Mouse (Mus musculus): ENCODE results near the gene Psmb5.

DNA sequence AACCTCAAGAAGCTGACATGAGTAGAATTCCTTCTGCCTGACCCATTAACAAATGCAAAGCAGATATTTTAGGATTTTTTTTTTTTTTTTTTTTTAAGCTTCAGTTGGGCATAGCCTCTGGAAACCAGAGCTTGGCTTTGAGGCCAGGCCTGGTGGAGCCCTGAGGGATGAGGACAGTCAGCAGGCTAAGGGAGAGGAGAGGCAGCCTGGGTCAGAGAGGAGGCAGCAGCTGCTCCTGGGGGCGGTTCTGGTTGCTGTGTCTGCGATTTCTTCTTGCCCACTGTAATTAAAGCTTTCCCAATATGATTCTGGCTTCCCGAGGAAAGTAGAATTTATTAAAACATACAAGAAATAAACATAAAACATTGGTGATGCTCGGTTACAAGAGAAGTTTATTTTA is 8.6 kb downstream of the Psmb5 start:
- TF ChIP-seq CTCF (IDR thresholded peaks at IDR 0.05) (no peak), EP300 (IDR thresholded peaks at IDR 0.05) (no peak)

Data from lung, postnatal 0 days (tissue).